Mouse (Mus musculus) testis, postnatal 10 days (tissue): ENCODE measurements around the gene D030056L22Rik.
A peak's percentile ranks its signal among the peaks of the same experiment; 100 is the strongest.

Experiments used
- DNase-seq: peaks from one replicate; pipeline ENCODE4 v3.0.0; 2021; ENCODE audit warnings: low spot score

Gene D030056L22Rik

DNA sequence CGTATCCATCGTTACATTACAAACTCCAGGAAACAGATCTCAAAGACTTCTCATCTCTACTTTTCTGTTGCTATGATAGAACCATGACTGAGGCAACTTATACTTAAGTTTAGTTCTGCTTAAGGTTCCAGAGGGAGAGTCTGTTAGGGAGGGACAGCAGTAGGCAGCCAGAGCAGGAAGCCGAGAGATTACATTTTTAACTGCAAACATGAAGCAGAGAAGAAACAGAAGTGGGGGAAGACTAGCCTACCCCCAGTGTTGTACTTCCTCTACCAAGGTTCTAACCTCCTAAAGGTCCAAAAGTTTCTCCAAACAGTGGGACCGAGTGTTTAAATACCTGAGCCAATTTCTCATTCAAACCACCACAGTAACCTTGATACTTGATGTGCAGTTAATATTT is 22.9 kb downstream of the D030056L22Rik start:
- DNase-seq: no peak

DNA sequence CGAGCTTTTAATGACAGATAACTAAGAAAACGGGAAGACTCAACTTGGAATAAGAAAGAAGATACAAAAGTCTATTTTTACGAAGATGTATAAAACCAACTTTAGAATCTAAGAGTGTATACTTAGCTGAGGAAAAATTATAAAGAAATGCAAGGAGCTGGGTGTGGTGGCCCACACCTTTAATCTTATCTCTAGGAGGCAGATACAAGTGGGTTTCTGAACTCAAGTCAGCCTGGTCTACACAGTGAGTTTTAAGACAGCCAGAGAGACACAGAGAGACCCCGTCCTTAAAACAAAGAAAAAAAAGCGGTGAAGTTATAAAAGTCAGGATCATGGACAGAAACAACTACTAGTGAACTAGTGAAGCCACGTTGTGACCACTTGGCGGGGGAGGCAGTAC is 26.2 kb downstream of the D030056L22Rik start:
- no peak for DNase-seq

GRCm38 (mm10) chr19:18743946-18744345 is 31.0 kb downstream of the D030056L22Rik start:
- no peak for DNase-seq

- DNase-seq: no peak
These were observed 33.8 kb downstream of the D030056L22Rik start for GRCm38 (mm10) chr19:18746576-18747340.

DNA sequence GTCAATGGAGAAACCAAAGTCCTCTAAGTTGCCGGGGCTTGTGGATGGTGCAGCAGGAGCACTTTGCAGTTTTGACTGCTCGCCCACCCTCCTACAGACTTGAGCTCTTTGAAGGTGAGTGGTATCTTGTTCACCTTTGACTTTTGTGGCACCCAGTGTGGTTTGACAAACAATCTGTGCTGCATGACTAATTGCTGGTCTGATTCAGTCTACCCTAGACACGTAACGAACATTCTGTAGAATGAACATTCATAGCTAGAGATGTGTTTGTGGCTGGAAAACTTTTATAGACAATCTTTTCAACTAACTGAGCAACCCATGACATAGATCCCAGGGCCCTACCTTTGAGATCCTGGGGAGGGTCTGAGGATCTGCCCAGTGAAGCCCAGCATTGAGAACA is 34.4 kb downstream of the D030056L22Rik start:
- DNase-seq: no peak

- peak; percentile 46 for DNase-seq
These were observed 36.8 kb downstream of the D030056L22Rik start, which contains the start of gene Trpm6 for GRCm38 (mm10) chr19:18749598-18750339. Trpm6 (plus strand) TSS chr19:18749983.

DNA sequence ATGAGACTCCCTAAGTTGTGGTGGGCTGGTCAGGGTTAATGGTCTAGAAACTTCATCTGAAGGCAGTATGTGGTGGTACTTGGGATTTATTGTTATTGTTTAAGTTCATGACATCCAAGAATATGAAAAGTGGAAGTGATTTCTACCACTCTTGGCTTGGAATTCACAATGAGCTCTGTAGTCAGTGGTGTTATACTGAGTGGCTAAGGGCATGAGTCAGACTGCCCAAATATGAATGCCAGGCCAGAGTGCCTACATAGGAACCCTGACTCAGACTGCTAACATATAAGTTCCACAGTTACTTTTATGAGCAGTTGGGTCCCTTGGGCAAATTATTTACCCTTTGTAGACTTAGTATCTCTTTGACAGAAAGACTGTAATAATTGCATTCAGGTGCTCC is 44.2 kb downstream of the D030056L22Rik start:
- no peak for DNase-seq

GRCm38 (mm10) chr19:18757706-18758105 is 44.7 kb downstream of the D030056L22Rik start:
- DNase-seq: no peak

GRCm38 (mm10) chr19:18758269-18758668 is 45.3 kb downstream of the D030056L22Rik start:
- DNase-seq: no peak

DNA sequence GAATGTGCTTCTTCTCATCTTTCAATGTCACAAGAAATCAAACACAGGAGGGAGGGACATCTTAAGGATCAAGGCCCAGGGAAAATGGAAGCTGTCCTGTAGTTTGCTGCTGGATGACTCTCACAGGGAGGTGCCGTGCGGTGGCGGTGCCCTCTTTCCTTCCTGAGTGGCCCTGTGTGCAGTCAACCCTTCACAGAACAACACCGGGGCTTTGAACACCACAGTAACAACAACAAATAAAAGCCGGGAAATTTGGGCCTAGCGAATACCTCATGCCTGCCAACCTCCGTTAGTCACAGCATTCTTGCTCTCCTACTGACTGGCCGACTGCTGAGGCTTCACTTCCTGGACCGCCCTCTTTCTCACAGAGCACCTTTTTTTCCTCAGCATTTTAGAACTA is 45.9 kb downstream of the D030056L22Rik start:
- DNase-seq: no peak

- DNase-seq: no peak
These were observed 53.4 kb downstream of the D030056L22Rik start for GRCm38 (mm10) chr19:18766399-18766798.
